Mouse (Mus musculus): ENCODE measurements around the gene Gtpbp3.

Gene Gtpbp3

GRCm38 (mm10) chr8:71497077-71497645 lies 9.3 kb downstream of the Gtpbp3 start:
- DNase-seq (ENCODE audit: low spot score in 2 of 2): no peak

- DNase-seq (ENCODE audit: low spot score in 2 of 2): no peak
Measured at GRCm38 (mm10) chr8:71497881-71498501, 10.1 kb downstream of the Gtpbp3 start.

GRCm38 (mm10) chr8:71498816-71499690 lies 11.2 kb downstream of the Gtpbp3 start:
- DNase-seq (ENCODE audit: low spot score in 2 of 2): no peak

GRCm38 (mm10) chr8:71504349-71504748 lies 16.4 kb downstream of the Gtpbp3 start:
- no peak for DNase-seq (ENCODE audit: low spot score in 2 of 2)

- no peak for DNase-seq (ENCODE audit: low spot score in 2 of 2)
Measured at GRCm38 (mm10) chr8:71505326-71505725, 17.4 kb downstream of the Gtpbp3 start.

GRCm38 (mm10) chr8:71505979-71506378 lies 18.1 kb downstream of the Gtpbp3 start:
- no peak for DNase-seq (ENCODE audit: low spot score in 2 of 2)

GRCm38 (mm10) chr8:71507589-71508104 lies 19.7 kb downstream of the Gtpbp3 start:
- DNase-seq (ENCODE audit: low spot score in 2 of 2): peak; percentile 44 to 76

- DNase-seq (ENCODE audit: low spot score in 2 of 2): no peak
Measured at GRCm38 (mm10) chr8:71509316-71509715, 21.4 kb downstream of the Gtpbp3 start.

- peak in 1 of 2 experiments; percentile 37 for DNase-seq (ENCODE audit: low spot score in 2 of 2)
Measured at GRCm38 (mm10) chr8:71511644-71512043, 23.7 kb downstream of the Gtpbp3 start, which contains the start of gene Plvap. Plvap (minus strand) TSS chr8:71511752.

GRCm38 (mm10) chr8:71513018-71513754 lies 25.3 kb downstream of the Gtpbp3 start:
- DNase-seq (ENCODE audit: low spot score in 2 of 2): no peak

GRCm38 (mm10) chr8:71515043-71515442 lies 27.1 kb downstream of the Gtpbp3 start:
- DNase-seq (ENCODE audit: low spot score in 2 of 2): no peak

GRCm38 (mm10) chr8:71516786-71517185 lies 28.9 kb downstream of the Gtpbp3 start:
- no peak for DNase-seq (ENCODE audit: low spot score in 2 of 2)

GRCm38 (mm10) chr8:71519037-71519825 lies 31.3 kb downstream of the Gtpbp3 start:
- DNase-seq (ENCODE audit: low spot score in 2 of 2): peak in 1 of 2 experiments; percentile 48

GRCm38 (mm10) chr8:71521634-71522033 lies 33.7 kb downstream of the Gtpbp3 start:
- DNase-seq (ENCODE audit: low spot score in 2 of 2): peak; percentile 91 to 97

- no peak for DNase-seq (ENCODE audit: low spot score in 2 of 2)
Measured at GRCm38 (mm10) chr8:71525226-71526050, 37.5 kb downstream of the Gtpbp3 start, which contains the start of gene Ccdc194. Ccdc194 (minus strand) TSS chr8:71525711.

GRCm38 (mm10) chr8:71526272-71526671 lies 38.4 kb downstream of the Gtpbp3 start:
- DNase-seq (ENCODE audit: low spot score in 2 of 2): no peak

- no peak for DNase-seq (ENCODE audit: low spot score in 2 of 2)
Measured at GRCm38 (mm10) chr8:71527162-71527870, 39.4 kb downstream of the Gtpbp3 start.

GRCm38 (mm10) chr8:71528362-71529073 lies 40.6 kb downstream of the Gtpbp3 start:
- no peak for DNase-seq (ENCODE audit: low spot score in 2 of 2)
